Mouse (Mus musculus) yolk sac, embryonic 10.5 days (tissue): ENCODE data around the gene Psmb3.
"Not testable (repeated sequence)": the region's sequence is repeated elsewhere in the genome, so short reads cannot be mapped to it uniquely, and the experiment has no call there.

Source experiments
- DNase-seq: peaks from one replicate; pipeline ENCODE4 v3.0.0-alpha.2; 2017; ENCODE audit warnings: low spot score

Psmb3 gene

DNA sequence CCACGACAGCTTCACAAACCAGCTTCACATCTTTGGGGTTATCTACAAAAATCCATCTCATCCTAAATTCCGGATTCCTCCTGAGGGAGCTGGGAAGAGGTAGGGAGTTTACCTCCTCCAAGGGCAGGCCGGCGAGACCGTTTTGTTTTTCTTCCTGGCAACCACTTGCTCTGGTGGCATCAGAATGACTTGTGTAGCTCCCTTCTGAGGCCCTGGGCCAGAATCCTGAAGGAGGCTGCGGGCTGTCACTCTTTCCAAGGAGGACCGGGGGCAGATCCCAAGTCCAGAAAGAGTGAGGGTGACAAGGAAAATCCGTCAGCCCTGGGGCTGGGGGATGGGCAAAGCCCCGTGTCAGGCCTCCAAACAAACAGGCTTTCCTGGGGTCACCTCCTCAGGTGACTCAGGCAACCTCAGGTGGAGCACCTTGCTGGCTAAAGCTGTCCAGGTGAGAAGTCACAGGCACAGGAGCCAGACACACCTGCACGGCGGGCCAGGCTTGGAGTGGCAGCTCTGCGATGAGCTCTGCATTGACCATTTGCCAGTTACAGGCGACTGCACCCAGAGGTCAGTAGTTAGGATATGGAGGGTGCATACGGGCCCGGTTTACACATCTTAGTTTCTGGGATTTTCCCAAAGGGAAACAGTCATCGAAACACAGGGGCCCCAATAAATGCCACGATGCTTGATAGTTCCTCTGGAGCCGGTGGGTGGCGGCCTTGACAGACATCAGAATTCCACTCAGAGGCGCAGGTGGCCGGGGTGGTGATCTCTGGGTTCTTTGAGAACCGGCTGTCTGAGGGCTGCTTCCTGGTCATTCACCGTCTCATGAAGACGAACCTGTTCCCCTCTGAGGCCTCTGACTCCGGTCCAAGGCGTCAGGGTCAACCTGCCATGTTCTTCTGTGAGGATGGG lies 14.4 kb downstream of the Psmb3 start:
- no peak for DNase-seq

DNA sequence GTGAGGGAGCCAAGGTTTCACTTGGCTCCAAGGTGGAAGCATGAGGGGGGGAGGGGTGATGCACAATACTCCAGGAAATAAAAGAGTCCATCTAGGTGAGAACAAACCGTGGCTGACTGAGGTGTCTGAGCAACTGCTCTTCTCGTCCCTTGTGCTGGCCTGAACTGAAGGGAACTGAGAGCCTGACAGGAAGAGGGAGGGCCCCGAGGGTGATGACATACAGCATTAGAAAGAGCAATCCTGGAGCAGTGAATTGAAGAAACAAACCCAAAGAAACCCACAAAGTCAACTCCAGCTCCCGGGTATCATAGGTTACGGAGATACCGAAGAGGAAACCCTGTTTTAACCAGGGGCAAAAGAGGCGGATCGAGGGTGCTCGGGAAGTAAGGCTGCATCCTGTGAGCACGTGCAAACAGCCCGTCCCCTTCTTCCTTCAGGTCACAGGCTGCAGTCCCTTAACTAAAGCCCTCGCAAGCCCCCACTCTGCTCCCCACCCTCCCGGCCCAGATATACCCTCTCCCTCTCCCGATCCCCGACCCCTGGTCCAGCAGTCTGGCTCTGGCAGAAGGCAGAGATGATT lies 15.2 kb downstream of the Psmb3 start:
- no peak for DNase-seq

DNA sequence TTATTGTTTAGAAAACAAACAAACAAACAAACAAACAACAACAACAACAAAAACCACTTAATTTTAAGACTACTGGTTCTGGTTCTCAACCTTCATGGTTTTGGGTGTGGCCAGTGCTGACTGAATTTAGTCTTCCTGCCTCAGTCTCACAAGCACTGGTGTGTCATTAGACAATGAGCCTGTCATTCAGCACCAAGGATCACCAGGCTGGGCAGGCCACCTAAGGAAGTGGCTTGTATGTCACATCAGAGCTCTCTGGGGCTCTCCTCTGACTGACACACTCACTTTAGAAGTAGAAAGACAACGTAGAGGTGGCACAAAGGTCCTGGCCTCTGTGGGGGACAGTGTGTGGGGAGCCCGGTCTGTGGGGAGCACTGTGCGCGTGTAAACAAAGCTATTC lies 15.8 kb downstream of the Psmb3 start:
- DNase-seq: no peak

DNA sequence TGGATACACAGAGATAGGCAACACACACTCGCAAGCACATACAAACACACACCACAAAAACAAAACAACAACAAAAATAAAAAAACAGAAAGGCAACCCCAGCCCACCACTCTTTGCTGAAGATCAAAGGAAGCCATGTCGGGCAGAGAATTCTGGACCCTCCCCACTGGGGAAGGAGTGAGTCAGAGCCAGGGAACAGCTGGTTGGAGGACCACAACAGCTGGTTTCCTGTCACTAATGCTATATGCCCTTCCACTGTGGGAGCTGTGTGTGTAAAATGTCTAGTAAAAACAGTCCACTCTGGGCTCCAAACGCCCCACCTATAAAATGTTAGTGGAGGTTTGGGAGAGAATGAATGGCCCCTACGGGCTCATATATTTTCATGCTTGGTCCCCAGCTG lies 18.1 kb downstream of the Psmb3 start:
- no peak for DNase-seq

DNA sequence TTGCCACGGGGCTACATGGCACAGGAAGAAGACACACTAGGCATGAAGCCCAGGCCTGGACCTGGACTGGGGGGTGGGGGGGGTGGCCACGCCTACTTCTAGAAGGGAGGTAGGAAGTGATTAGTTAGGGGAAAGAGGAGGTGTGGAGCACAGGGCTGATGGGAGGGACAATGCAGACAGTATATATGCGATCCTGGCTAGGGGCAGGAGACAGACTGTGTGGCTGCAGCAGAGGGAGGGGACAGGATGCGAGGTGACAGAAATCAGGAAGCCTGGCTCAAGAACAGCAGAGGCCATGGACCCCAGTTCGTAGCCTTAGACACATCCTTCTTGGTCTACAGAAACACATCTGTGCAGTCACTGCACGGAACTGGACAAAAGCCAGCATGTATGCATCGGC lies 20.5 kb downstream of the Psmb3 start:
- DNase-seq: no peak

DNA sequence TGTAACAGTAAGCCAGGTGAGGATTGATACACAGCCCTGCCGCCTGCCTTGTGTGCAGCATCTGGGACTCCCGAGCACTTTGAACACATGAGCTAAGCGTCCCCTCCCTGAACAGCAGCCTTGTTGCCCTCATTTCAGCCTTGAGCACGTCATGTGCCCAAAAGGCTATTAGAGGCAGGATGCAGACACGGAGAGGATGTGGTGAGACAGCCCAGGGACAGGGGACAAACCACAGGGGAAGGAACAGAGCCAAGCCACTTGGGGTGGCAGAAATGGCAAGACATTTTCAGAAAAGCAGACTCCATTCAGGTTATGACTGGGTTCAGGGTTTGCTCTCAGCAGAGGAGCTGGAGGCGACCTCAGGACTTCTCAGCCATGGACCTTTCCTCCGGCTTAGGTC lies 25.1 kb downstream of the Psmb3 start:
- DNase-seq: no peak

DNA sequence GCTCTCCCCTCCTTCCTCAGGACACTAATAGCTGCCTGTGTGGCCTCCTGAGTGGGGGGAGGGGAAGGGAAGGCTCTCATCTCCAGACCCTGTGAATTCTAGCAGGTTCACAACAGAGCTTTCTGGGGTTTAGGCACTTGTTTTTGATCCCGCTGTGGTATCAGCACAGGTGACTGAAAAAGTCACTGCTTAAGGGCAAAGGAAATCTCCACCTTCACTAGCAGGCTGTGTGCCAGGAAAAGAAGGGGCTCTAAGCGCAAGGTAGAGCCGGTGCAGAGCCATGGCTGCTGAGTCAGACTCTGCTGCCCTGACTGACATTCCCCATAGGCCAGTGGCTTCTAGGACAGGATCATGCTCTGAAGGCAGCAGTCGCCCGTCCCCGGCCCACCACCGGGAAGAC lies 25.5 kb downstream of the Psmb3 start:
- DNase-seq: no peak

DNA sequence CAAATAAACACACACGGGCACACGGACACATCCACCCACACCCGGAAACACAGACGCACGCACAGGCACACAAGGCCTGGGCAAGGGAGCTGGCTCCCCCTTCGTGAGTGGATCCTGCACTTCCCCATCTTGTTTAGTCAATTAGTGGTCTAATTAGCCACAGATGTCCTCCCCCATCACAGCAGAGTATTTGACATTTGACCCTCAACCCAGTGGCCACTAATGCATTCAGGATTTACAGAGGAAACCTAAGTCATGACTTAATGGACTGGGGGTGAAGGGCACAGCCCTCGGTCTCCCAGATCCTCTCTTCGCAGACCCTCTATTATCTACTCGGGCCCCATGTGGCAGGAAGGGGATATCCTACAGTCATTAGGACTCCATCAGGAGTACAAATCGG lies 30.5 kb downstream of the Psmb3 start:
- DNase-seq: peak; percentile 27

DNA sequence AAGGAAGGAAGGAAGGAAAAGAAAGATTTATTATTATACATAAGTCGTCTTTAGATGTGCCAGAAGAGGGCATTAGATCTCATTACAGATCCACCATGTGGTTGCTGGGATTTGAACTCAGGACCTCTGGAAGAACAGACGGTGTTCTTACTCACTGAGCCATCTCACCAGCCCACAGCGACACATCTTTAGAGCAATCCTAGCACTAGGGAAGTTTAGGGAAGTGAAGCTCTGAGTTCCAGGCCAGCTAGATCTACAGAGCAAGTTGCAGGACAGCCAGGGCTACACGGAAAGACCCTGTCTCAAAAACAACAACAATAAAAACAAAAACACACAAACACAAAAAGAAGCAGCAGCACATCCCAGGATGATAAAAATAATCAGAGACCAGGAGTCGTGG lies 31.6 kb downstream of the Psmb3 start:
- not testable (repeated sequence) for DNase-seq

DNA sequence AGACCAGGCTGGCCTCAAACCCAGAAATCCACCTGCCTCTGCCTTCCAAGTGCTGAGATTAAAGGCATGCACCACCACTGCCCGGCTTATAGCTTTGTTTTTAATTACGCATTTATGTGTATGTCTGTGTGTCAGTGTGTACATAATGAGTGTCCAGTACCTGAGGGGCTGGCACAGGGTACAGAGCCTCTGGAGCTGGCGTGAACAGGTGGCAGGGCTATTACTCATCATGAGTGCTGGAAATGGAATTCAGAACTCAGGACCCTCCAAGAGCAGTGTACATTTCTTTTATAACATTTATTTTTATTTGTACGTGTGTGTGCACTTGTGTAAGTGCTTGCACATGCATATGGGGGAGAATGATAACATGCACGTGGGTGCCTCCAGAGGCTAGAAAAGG lies 33.4 kb downstream of the Psmb3 start:
- DNase-seq: no peak

DNA sequence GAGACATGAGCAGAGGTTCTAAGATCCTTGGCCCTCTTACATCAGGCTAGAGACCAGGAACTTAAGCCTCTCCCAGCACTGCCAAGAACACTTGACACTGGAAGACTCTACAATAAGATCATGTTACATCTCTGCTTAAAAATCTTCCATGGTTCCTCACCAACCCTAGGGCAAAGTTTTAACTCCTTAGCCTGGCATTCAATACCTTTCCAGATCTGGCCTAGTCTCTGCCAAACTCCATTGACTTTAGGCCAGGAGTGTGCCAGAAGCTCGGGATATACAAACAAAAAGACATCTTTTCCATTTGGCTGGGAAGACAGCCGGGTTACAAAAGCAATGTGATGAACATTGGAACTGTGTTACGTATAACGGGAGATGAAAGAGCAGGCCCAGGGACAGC lies 34.4 kb downstream of the Psmb3 start:
- no peak for DNase-seq

DNA sequence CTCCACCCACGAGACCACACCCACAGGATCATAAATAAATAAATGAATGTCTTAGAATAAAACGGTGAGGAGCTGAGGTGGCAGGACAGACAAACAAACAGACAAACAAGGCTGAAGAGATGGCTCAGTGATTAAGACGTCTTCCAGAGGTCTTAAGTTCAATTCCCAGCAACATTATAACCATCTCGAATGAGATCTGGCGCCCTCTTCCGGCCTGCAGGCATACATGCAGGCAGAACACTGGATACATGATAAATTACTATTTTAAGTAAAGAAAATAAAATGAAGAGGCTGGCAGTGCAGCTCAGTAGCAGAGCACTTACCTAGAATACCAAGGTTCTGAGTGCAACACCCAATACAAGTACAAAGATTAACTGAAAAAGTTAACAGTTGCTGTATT lies 35.5 kb downstream of the Psmb3 start:
- no peak for DNase-seq

DNA sequence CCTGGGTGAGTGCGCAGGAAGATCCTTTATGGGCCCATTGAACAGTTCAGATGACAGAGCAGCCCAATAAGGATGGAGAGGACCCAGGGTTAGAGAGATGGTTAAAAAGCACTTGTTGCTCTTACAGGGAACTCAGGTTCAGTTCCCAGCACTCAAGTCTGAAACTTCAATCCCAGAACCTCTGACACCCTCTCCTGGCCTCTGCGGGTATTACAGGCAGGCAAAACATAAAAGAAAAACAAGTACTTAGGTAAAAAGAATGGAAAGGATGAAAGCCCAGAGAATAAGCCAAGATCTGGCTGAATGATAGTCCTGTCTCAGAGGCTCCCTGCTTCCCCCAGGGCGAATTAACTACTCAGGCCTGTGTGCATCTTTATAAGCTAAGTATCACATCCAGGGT lies 36.0 kb downstream of the Psmb3 start:
- no peak for DNase-seq

DNA sequence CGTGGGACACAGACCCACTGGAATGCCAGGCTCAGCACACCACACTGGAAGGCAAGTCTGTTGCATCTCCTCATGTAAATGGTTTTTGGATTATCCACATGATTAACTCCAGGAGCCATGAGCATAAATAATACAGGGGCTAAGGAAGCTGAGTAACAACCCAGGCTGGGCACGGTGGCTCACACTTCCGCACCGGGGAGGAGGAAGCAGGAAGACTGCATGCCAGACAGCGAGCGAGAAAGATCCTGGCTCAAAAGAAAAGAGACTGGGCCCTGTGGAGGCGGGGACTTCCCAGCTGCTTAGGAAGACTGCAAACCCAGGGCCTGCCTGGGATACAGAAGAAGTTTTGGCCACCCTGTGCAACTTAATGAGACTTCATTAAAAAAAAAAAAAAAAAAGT lies 37.0 kb downstream of the Psmb3 start:
- no peak for DNase-seq

DNA sequence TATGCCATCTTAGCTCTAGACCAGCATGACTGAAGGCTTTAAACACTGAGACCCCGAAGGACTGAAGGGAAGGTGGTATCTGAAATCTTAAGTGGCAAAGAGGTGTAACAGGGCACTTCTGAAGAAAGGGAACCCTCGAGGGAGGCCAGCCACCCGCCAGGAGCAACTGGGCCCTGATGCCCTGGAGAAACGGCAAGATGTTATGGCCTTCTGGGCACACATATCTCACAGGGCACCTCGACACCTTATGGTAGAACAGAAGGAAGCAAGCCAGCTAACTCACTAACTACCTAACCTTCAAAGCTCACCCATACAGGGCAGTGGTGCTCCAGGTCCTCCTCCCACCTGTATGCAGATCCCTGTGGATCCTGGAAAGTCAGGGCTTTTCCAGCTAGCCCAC lies 39.0 kb downstream of the Psmb3 start:
- DNase-seq: no peak

DNA sequence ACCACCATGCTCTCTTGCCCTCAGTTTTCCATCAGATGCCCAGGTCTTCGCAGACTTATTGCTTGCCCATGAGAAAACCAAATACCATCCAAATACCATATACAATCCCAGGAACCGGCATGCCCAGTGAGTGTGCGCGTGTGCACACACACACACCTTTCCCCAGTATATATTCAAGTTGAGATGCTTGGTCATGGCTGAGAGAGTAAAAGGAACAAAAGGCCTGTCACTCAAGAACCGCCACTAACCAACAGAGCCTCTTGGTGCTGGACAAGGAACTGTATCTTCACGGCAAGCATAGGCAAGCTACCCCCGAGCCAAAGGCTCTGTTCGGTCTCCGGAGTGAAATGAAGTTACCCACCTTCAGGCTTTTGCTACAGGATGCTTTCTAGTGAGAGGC lies 39.4 kb downstream of the Psmb3 start:
- DNase-seq: no peak

DNA sequence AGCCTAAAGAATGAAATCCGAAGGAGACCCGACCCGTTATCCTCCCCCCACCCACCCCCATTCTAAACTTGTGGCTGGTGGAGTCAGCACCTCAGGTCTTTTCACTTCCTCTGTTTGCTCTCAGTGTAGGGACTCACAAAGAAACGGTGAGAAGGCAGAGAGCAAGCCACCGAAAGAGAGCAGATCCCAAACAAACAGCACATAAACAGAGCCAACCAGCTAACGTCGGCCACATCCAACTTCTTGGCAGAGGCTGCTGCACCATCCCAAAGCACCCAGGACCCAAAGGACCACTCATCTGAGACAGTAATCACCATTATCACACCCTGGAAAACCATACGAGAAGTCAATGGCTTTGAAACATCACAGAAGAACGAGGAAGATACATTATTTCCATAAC lies 40.2 kb downstream of the Psmb3 start:
- no peak for DNase-seq

DNA sequence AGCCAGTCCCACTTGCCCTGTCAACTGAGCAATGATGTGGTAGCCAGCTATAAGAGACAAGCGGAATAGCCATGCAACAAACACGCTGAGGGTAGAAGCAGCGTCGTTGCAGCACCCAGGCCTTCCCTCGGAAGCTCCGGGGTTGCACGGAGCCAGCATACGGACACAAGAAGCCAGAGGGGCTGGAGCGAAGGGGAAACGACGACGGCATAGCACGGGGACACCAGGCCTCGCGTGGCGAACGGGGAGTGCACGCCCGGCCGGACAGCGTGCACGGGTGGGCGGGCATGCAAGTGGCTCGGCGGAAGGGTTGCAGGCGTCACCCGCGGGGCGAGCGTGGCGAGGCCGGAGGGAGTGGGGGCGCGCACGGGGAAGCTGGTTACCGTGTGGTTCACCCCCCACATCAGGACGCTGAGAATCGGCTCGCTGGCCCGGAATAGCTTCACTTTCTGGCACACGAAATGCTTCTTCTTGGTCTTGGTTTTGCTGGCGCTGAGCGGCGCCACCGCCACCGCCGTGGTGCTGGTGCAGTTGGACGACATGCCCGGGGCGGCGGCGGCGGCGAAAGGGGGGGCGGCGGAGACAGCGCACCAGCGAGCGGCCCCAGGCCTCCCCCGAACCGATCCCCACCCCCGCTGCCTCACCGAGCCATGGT lies 41.0 kb downstream of the Psmb3 start, which contains the start of gene Pip4k2b:
Pip4k2b (minus strand) TSS at position 642 of the 655 bp plus-strand sequence.
- no peak for DNase-seq

DNA sequence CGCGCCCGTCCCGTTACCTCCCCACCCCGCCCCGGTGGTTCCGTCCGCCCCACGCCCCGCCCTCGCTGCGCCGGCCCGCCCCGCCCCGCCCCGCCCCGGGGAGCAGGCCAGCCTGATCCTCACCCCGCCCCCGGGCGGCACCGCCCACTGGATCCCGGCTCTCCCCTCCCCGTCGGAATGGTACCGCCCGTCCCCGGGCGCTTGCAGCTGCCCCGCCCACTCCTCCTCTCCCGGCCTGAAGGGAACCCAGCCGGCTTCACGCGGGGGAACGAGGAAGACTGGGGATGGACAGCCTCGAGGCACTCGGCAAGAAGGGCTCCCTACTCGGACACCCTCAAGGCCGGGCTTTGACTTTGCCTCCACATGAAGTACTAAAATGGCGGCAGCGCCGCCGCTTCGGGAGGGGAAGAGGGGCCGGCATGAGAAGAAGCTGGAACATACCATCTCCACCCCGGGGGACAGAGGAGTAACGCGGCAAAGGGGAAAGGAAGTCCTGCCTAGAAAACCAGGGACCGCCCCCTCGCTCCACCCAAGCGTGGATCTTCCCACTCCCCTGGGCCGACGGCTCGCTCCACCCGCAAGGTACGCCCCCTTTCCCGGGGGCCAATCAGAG lies 41.6 kb downstream of the Psmb3 start:
- peak; percentile 99 for DNase-seq

DNA sequence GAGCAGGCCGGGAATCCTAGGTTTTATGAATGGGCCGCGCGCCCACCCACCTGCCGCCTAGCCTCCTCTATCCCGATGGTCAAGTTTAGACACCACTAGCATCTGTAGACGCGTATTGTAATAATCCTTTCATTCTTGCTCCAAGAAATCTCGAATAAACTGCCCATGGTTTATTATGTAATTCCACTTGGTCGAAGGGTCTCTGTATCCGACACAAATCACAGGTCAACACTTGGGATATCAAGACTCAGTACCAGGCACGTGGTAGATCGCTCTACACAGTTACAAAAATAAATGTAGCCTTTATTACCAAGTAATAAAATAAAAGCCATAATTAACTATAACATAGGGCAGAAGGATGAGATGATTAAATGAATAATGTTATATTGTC lies 42.1 kb downstream of the Psmb3 start:
- DNase-seq: no peak

DNA sequence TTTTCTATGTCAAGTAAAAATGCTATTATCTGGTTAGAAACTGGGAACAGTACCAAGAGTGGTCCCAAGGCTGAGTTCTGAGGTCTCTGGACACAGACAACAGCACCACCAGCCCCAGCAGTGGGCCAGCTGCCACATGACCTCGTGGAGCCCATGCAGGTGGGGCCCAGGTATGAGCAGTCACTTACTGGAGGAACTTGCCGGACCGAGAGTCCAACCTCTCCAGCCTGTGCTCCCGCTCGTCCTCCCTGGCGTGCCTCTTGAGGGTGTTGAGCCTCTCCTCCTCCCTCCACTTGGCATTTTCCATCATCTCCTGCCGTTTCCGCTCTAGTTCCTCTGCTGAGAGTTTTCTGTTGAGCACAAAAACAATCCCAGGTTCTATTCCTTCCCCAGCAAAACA lies 44.6 kb downstream of the Psmb3 start:
- DNase-seq: no peak

DNA sequence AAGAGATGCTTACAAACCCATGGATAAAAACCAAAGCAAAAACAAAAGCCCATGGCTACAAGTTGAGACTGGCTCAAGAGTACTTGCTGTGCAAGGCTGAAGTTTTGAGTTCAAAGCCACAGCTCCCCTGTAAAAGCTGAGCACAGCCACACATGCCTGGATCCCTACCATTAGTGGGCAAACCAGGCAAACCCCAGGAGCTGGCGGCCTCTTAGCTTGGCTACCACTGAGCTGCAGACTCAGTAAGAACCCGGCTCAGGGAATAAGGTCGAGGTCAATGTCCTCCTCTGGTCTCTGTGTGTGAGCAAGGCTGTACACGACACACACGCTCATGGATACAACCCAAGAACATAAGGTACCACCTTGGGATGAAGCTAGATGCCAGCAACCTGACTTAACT lies 45.3 kb downstream of the Psmb3 start:
- no peak for DNase-seq

DNA sequence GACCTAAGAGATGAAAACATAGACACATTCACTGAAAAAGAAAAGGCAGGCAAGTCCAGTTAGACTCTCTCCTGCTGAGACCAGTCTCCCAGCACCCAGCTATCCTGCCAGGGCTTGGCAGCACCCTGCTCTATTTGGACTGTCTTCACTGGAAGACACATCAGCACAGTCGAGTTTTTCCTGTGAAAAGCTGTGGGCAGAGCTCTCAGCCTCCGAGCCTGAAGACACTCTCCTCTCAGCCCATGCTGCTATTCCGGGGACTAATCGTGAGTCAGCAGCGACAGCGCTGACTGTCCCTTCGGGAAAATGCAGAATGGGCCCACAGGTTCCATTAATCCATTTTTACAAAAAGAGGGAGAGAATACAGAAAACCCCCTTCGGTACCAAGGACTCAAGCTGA lies 50.1 kb downstream of the Psmb3 start:
- no peak for DNase-seq
